ENCODE assay signal across 9 mouse cellular contexts in genomic region chr3:133876439-133877072, GRCm38 (mm10).
DNase-seq lines count a peak whose midpoint lies in the region; ATAC-seq and TF ChIP-seq lines count a peak whose summit lies in the region.
"Had no signal": no experiment of that assay in that cellular context is flagged by ENCODE, and none has a peak within 500 bp of the region (broad histone marks: within the 10 kb centered on the region; RNA-seq: fewer than 3 reads in every experiment).

No protein-coding gene starts in this region.

- H3K36me3 ChIP-seq in forebrain, postnatal 0 days (ENCODE audit: insufficient read depth) = no peaks in the 10 kb centered on the region
- no peaks in the 10 kb centered on the region for H3K36me3 ChIP-seq in lung, embryonic 14.5 days (ENCODE audit: insufficient read depth)
- H3K36me3 ChIP-seq: liver, embryonic 15.5 days had no signal

- 3% methylated on average over 13 of the region's 13 CpGs for whole genome bisulfite sequencing in forebrain, postnatal 0 days
- 6% methylated on average over 13 of the region's 13 CpGs for WGBS in lung, embryonic 14.5 days

- H3K27ac ChIP-seq in forebrain, postnatal 0 days (ENCODE audit: low read depth, low read length) = peak overlapping the region; percentile 66
- H3K27ac ChIP-seq in lung, embryonic 14.5 days (ENCODE audit: low read depth) = peak overlapping the region; percentile 50; the same call in 1 of the 2 replicates
- H3K27ac ChIP-seq: liver, embryonic 15.5 days had no signal

- peak overlapping the region; percentile 45; the same call in 1 of the 2 replicates for H3K9ac ChIP-seq in forebrain, postnatal 0 days
- no peak overlapping the region for H3K9ac ChIP-seq in lung, embryonic 14.5 days
- H3K9ac ChIP-seq: liver, embryonic 15.5 days had no signal

- peak; percentile 92 for ATAC-seq in forebrain, postnatal 0 days
- ATAC-seq in lung, embryonic 14.5 days (ENCODE audit: insufficient read depth) = peak; percentile 89

- H3K27me3 ChIP-seq in forebrain, postnatal 0 days (ENCODE audit: insufficient read depth, low read length) = no peaks in the 10 kb centered on the region
- no peaks in the 10 kb centered on the region for H3K27me3 ChIP-seq in lung, embryonic 14.5 days (ENCODE audit: insufficient read depth, low read length)
- H3K27me3 ChIP-seq: liver, embryonic 15.5 days had no signal

- peak; percentile 50 for DNase-seq in MEL-GATA-1-ER (ENCODE audit: extremely low read depth, low read depth)
- peak; percentile 32 for DNase-seq in cerebellum, adult 11-12 months
- DNase-seq in forebrain, postnatal 0 days = peak; percentile 93
- DNase-seq in heart, postnatal 36 days = peak; percentile 61 to 69
- peak; percentile 82 for DNase-seq in layer of hippocampus, adult 11-12 months (ENCODE audit: low spot score)
- DNase-seq in lung, embryonic 14.5 days = peak; percentile 94
- peak; percentile 97 for DNase-seq in retina, embryonic 14.5 days (ENCODE audit: low spot score)
- no peak for DNase-seq in spleen, adult 12 weeks (ENCODE audit: low spot score)

- intact Hi-C loops in heart, postnatal 36 days (cut with DNase I) = loop anchor here (5.0 to 10.0 kb wide), 2 partner anchors 736 to 1328 kb away; no protein-coding TSS in a partner anchor

- H3K4me1 ChIP-seq in forebrain, postnatal 0 days (ENCODE audit: insufficient read depth) = peaks cover 4% of the 10 kb centered on the region; the same call in 1 of the 2 replicates
- H3K4me1 ChIP-seq in lung, embryonic 14.5 days (ENCODE audit: insufficient read depth) = no peaks in the 10 kb centered on the region
- H3K4me1 ChIP-seq: liver, embryonic 15.5 days had no signal

- H3K4me3 ChIP-seq in forebrain, postnatal 0 days (ENCODE audit: low read depth, low read length) = peak overlapping the region; percentile 23
- H3K4me3 ChIP-seq in lung, embryonic 14.5 days (ENCODE audit: low read depth, low read length) = peak overlapping the region; percentile 14
- H3K4me3 ChIP-seq: liver, embryonic 15.5 days had no signal

- TF ChIP-seq CTCF in forebrain, postnatal 0 days (IDR thresholded peaks at IDR 0.05; ENCODE audit: low read depth) = peak; percentile 90
- TF ChIP-seq CTCF in lung, embryonic 14.5 days (IDR thresholded peaks at IDR 0.05; ENCODE audit: low read depth) = peak; percentile 85

- peak overlapping the region; percentile 48 for H3K4me2 ChIP-seq in forebrain, postnatal 0 days (ENCODE audit: low read depth)
- H3K4me2 ChIP-seq in lung, embryonic 14.5 days = peak overlapping the region; percentile 57
- H3K4me2 ChIP-seq: liver, embryonic 15.5 days had no signal

- H3K9me3 ChIP-seq in forebrain, postnatal 0 days (ENCODE audit: low read length) = no peaks in the 10 kb centered on the region
- no peaks in the 10 kb centered on the region for H3K9me3 ChIP-seq in lung, embryonic 14.5 days (ENCODE audit: low read depth, low read length)
- H3K9me3 ChIP-seq: liver, embryonic 15.5 days had no signal
